Mouse (Mus musculus) neural tube, embryonic 15.5 days (tissue): ENCODE data around the gene Med14. TPM values are rescaled to one million over a fixed set of nuclear protein-coding genes. Genes with fewer than 3 reads are reported as not detected.

Source experiments
- ATAC-seq: fragments of 200-750 bp; cut with Nextera tagmentation; 2 replicates; pipeline ENCODE4 v1.8.0; 2017; ENCODE audit warnings: mild to moderate bottlenecking, moderate TSS enrichment, moderate library complexity; ENCODE audit not compliant: low FRiP score
- H3K27ac ChIP-seq: fragments of 300-500 bp; sonication (generic); replicated peaks from 2 replicates; pipeline ENCODE4 v1.5.1; 2015; ENCODE audit warnings: mild to moderate bottlenecking, inconsistent platforms
- H3K27me3 ChIP-seq: fragments of 300-500 bp; sonication (generic); replicated peaks from 2 replicates; pipeline ENCODE4 v1.6.1; 2015; ENCODE audit warnings: inconsistent platforms
- H3K36me3 ChIP-seq: fragments of 300-500 bp; sonication (generic); 2 replicates; pipeline ENCODE4 v1.6.1; 2015; ENCODE audit warnings: inconsistent platforms
- H3K4me1 ChIP-seq: fragments of 300-500 bp; sonication (generic); 2 replicates; pipeline ENCODE4 v1.6.1; 2015; ENCODE audit warnings: inconsistent platforms
- H3K4me2 ChIP-seq: fragments of 300-500 bp; sonication (generic); 2 replicates; pipeline ENCODE4 v1.6.1; 2015; ENCODE audit warnings: inconsistent platforms, mild to moderate bottlenecking, moderate library complexity
- H3K4me3 ChIP-seq: fragments of 300-500 bp; sonication (generic); replicated peaks from 2 replicates; pipeline ENCODE4 v1.5.1; 2015; ENCODE audit warnings: mild to moderate bottlenecking, inconsistent platforms
- H3K9ac ChIP-seq: fragments of 300-500 bp; sonication (generic); replicated peaks from 2 replicates; pipeline ENCODE4 v1.6.1; 2015; ENCODE audit warnings: mild to moderate bottlenecking, inconsistent platforms
- H3K9me3 ChIP-seq: fragments of 300-500 bp; sonication (generic); replicated peaks from 2 replicates; pipeline ENCODE4 v1.6.1; 2016; ENCODE audit warnings: inconsistent platforms
- WGBS: fragments of 180-500 bp; shearing (Covaris S2); methylation state at CpG from one replicate; pipeline ENCODE4 v1.1.7; 2015; ENCODE audit warnings: mixed read lengths; 5-methylcytosine and 5-hydroxymethylcytosine counted together
- polyA plus RNA-seq: library from polyadenylated mRNA; unstranded; fragments of >200 nt; fragmentation: Nextera tagmentation; extraction: Ambion mirVana; gene quantifications from 2 replicates; pipeline ENCODE4 v1.2.1, GENCODE M21; 2015

The Med14 gene
- polyA plus RNA-seq, 1 experiment from 2014 or later, result 11.9 TPM

DNA sequence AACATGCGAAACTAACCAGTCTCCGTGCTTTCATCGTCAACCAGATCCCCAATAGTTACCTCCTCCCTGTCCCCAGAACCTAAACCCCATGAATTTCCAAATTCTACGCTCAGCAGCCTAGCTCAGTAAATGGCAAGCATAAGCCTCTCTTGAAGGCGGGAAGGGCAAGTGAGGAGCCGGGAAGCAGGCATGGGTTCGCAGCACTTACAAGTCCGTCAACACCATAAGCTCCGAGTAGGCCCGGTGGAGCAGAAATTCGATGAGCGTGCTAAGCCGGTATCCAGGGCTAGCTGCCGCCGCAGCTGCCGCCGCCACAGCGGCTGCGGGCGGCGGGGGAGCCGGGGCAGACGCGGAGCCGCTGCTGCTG lies 631 bp downstream of the Med14 start:
- no peaks in the 10 kb centered on the region for H3K36me3 ChIP-seq
- peak; percentile 15 for ATAC-seq
- peak overlapping the region; percentile 56 for H3K4me2 ChIP-seq
- 13% methylated on average over 22 of the region's 25 CpGs for WGBS
- no peaks in the 10 kb centered on the region for H3K9me3 ChIP-seq
- H3K4me1 ChIP-seq, result peaks cover 14% of the 10 kb centered on the region; the same call in 1 of the 2 replicates
- H3K27ac ChIP-seq, result peak overlapping the region; percentile 94
- peak overlapping the region; percentile 68 for H3K9ac ChIP-seq
- 0 out of 2 replicates have a peak, but pooled peaks cover 2% of the 10 kb centered on the region for H3K27me3 ChIP-seq
- peak overlapping the region; percentile 58 for H3K4me3 ChIP-seq

DNA sequence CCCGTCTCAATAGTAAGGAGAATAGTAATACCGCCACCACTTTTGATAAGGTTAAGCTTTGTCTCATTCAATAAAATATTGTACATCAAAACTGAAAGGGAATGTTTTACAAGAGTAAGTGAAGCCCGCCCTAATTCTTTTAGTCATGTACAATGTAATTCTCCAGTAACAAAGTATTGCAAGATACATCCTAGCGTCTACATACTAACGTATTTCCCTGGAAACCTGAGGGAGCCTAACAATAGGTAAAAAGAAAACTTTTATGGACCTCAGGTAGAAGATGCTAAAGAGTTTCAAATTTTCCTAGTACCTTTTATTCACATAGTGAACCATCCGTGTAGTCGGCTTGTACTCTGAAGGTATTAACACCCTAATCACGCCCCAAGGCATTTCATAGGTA lies 1.4 kb downstream of the Med14 start:
- H3K27me3 ChIP-seq, result 0 out of 2 replicates have a peak, but pooled peaks cover 2% of the 10 kb centered on the region
- peaks cover 14% of the 10 kb centered on the region; the same call in 1 of the 2 replicates for H3K4me1 ChIP-seq
- peak overlapping the region; percentile 56 for H3K4me2 ChIP-seq
- H3K4me3 ChIP-seq, result peak overlapping the region; percentile 58
- H3K36me3 ChIP-seq, result no peaks in the 10 kb centered on the region
- no peaks in the 10 kb centered on the region for H3K9me3 ChIP-seq
- peak overlapping the region; percentile 68; the same call in 1 of the 2 replicates for H3K9ac ChIP-seq
- no peak for ATAC-seq
- H3K27ac ChIP-seq, result 0 out of 2 replicates have a peak overlapping the region, but pooled peaks have one; percentile 94
- WGBS, result 27% methylated on average over 8 of the region's 8 CpGs

DNA sequence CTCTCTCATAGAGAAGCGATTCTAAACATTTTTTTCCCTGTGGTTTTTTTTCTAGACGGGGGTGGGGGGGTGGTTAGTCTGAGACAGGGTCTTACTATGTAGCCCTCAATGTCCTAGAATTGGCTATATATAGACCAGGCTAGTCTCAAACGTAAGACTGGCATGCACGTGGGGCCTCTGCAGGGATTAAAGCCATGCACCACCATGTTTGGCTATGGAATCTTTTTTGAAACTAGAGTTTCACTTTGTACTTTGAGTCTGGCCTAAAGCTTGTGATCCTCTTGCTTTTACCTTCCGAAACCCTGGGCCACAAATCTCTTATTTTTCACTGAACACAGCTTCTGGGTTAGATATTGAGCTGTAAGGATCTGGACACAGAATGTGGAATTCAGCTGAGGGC lies 2.2 kb downstream of the Med14 start:
- Histone ChIP-seq H3K27ac (no peak overlapping the region), H3K4me1 (peaks cover 14% of the 10 kb centered on the region; the same call in 1 of the 2 replicates), H3K4me2 (peak overlapping the region; percentile 56), H3K4me3 (peak overlapping the region; percentile 58; the same call in 1 of the 2 replicates), H3K36me3 (no peaks in the 10 kb centered on the region), H3K27me3 (0 out of 2 replicates have a peak, but pooled peaks cover 2% of the 10 kb centered on the region), H3K9ac (no peak overlapping the region), H3K9me3 (no peaks in the 10 kb centered on the region)
- no peak for ATAC-seq
- WGBS, result 51% methylated on average over 5 of the region's 5 CpGs

DNA sequence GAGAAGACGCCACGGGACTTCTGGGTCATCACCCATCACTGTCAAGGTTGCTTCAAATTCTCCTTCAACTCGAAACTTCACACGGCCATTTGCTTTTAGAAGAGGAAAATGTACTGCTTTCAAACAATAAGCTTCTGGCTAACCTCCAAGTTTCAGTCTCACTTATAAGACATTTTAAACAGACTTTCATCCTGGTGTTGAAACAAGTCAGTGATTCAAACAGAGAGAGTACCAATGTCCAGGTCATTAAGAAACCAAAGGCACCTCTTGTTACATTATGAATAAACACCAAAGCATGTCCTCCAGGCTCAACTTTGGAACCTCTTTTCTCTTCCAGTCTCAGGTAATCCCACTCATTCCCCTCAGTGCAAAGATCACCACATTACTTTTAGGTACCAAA lies 14.0 kb downstream of the Med14 start:
- 73% methylated on average over 4 of the region's 4 CpGs for WGBS
- H3K4me1 ChIP-seq, result no peaks in the 10 kb centered on the region

GRCm38 (mm10) chrX:12746729-12747128 lies 15.1 kb downstream of the Med14 start:
- H3K36me3 ChIP-seq, result no peaks in the 10 kb centered on the region
- no peak overlapping the region for H3K4me2 ChIP-seq
- no peak overlapping the region for H3K27ac ChIP-seq
- WGBS, result 98% methylated on average over 3 of the region's 3 CpGs
- H3K9ac ChIP-seq, result no peak overlapping the region
- H3K9me3 ChIP-seq, result no peaks in the 10 kb centered on the region
- H3K27me3 ChIP-seq, result no peaks in the 10 kb centered on the region
- no peak for ATAC-seq
- H3K4me1 ChIP-seq, result no peaks in the 10 kb centered on the region
- H3K4me3 ChIP-seq, result no peak overlapping the region

More for the DNA sequence above, 14.0 kb downstream of the Med14 start:
- Histone ChIP-seq H3K4me3 (no peak overlapping the region), H3K4me2 (no peak overlapping the region), H3K9me3 (no peaks in the 10 kb centered on the region), H3K27me3 (no peaks in the 10 kb centered on the region), H3K36me3 (no peaks in the 10 kb centered on the region), H3K9ac (no peak overlapping the region), H3K27ac (no peak overlapping the region)
- ATAC-seq, result no peak

DNA sequence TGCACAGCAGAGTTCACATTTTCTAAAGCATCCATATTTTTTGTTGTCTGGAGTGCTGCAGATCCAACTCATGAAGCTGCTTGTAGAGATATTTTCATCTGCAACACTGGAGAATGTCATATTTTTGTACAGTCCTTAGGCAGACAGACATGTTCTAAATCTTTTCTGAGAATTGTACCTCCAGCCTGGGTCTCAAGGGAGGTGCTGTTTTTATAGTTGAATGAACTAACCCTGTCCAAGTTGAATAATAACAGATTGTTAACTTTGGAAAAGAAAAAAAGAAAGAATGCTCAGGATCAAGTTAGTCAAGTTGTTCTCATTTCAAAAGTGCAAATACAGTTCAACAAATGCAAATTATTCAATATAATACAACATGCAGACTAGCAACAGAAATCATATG lies 21.5 kb downstream of the Med14 start:
- Histone ChIP-seq H3K4me2 (no peak overlapping the region), H3K9me3 (no peaks in the 10 kb centered on the region), H3K27ac (no peak overlapping the region), H3K4me1 (no peaks in the 10 kb centered on the region), H3K9ac (no peak overlapping the region), H3K36me3 (peaks cover 3% of the 10 kb centered on the region; the same call in 1 of the 2 replicates), H3K27me3 (no peaks in the 10 kb centered on the region), H3K4me3 (no peak overlapping the region)
- no peak for ATAC-seq

- no peaks in the 10 kb centered on the region for H3K27me3 ChIP-seq
- H3K9ac ChIP-seq, result no peak overlapping the region
- WGBS, result 81% methylated on average over 4 of the region's 4 CpGs
- H3K9me3 ChIP-seq, result no peaks in the 10 kb centered on the region
- no peak overlapping the region for H3K27ac ChIP-seq
- H3K4me3 ChIP-seq, result no peak overlapping the region
- no peak overlapping the region for H3K4me2 ChIP-seq
- H3K36me3 ChIP-seq, result peaks cover 22% of the 10 kb centered on the region; the same call in 1 of the 2 replicates
- H3K4me1 ChIP-seq, result no peaks in the 10 kb centered on the region
- no peak for ATAC-seq
Measured at GRCm38 (mm10) chrX:12716036-12716435, 45.8 kb downstream of the Med14 start.

DNA sequence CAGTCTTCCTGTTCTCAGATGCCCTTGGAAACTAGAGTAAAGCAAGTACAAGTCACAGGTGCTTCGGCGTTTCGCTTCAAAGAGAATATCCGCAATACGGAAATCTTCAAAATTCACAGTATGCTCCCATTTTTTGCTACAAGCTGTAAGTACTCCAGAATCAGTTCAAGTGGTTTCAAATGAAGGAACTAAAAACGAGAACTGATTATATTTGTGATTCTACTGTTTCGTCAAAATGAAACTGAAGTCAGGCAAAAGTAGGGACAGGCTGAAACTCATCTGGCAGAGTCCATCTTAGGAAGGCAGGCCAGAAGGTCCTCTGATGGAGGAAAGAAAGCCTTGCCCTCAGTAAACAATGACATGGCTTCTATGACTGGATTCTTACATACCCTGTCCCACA lies 48.1 kb downstream of the Med14 start:
- ATAC-seq, result no peak

DNA sequence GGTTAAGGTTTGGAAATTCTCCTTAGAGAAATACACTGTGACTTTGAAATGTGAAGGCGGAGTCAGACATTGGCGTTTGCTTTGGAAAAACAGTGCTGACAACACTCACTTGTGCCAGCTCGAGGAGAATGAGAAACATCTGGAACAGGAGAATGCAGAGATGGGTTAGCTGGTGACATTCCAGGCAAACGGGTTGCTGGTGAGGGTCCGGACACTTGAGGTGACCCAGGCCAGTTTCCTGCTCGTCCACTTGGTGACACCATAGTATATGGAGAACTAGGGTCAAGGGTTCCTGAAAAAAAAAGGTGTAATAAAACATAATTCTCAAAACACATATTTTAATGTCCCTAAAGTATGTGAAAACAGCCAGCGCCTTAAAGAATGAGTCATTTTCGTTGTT lies 75.0 kb downstream of the Med14 start:
- H3K27me3 ChIP-seq, result no peaks in the 10 kb centered on the region
- ATAC-seq, result no peak
- WGBS, result 85% methylated on average over 8 of the region's 8 CpGs
- H3K36me3 ChIP-seq, result 0 out of 2 replicates have a peak, but pooled peaks cover 3% of the 10 kb centered on the region
- H3K9ac ChIP-seq, result no peak overlapping the region
- H3K4me2 ChIP-seq, result no peak overlapping the region
- no peaks in the 10 kb centered on the region for H3K4me1 ChIP-seq
- no peaks in the 10 kb centered on the region for H3K9me3 ChIP-seq
- H3K27ac ChIP-seq, result no peak overlapping the region
- no peak overlapping the region for H3K4me3 ChIP-seq

More for the DNA sequence above, 48.1 kb downstream of the Med14 start:
- Histone ChIP-seq H3K4me2 (no peak overlapping the region), H3K4me3 (no peak overlapping the region), H3K4me1 (no peaks in the 10 kb centered on the region), H3K36me3 (peaks cover 26% of the 10 kb centered on the region; the same call in 1 of the 2 replicates), H3K9me3 (no peaks in the 10 kb centered on the region), H3K27ac (no peak overlapping the region), H3K27me3 (no peaks in the 10 kb centered on the region), H3K9ac (no peak overlapping the region)
- WGBS, result 95% methylated on average over 7 of the region's 7 CpGs

- no peak for ATAC-seq
- no peak overlapping the region for H3K27ac ChIP-seq
- no peaks in the 10 kb centered on the region for H3K4me1 ChIP-seq
- no peak overlapping the region for H3K4me3 ChIP-seq
- no peaks in the 10 kb centered on the region for H3K27me3 ChIP-seq
- H3K9ac ChIP-seq, result no peak overlapping the region
- H3K36me3 ChIP-seq, result 0 out of 2 replicates have a peak, but pooled peaks cover 3% of the 10 kb centered on the region
- no peak overlapping the region for H3K4me2 ChIP-seq
- H3K9me3 ChIP-seq, result no peaks in the 10 kb centered on the region
Measured at GRCm38 (mm10) chrX:12686071-12686470, 75.8 kb downstream of the Med14 start.

GRCm38 (mm10) chrX:12677396-12677795 lies 84.5 kb downstream of the Med14 start:
- Histone ChIP-seq H3K4me2 (no peak overlapping the region), H3K36me3 (0 out of 2 replicates have a peak, but pooled peaks cover 3% of the 10 kb centered on the region), H3K27ac (no peak overlapping the region), H3K9me3 (no peaks in the 10 kb centered on the region), H3K9ac (no peak overlapping the region), H3K27me3 (no peaks in the 10 kb centered on the region), H3K4me1 (peaks cover 10% of the 10 kb centered on the region), H3K4me3 (no peak overlapping the region)
- WGBS, result 27% methylated on average over 6 of the region's 6 CpGs
- no peak for ATAC-seq

DNA sequence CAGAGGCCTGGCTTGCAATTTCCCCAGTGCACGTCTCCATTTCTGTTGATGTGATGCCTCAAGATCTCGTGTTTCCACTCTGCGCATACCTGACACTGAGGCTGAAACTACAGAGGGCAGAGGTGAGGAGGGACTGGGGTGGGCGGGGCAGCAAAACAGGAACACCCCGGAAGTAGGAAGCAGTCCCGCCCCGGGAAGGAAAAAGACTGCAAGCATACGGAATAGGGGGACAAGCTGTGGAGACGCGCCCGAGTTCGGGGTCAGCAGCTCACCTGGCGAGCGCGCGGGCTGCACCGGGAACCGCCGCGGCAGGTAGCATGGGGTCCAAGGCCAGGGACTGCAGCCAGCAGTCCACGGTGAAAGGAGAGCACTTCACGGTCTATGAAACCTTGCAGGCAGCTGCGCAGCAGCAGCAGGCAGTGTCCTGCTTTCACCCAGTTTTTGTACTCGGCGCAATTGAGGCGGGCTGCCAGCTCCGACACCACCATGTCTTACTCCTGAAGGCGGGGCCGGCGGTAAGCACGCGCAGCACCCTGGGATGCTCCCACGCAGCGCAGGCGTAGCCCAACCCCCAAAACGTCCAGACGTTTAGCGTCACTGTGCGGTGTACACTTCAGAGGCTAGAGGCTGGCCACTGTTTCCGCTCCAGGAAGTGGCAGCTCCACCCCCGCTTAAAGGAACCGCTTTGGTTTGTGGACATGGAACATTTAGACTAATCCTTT lies 88.7 kb downstream of the Med14 start, which contains the start of gene 1810030O07Rik:
Gene 1810030O07Rik, minus strand, starts transcription at position 615 of the 722 bp plus-strand sequence.
- Histone ChIP-seq H3K9ac (peak within 1 kb of the TSS; percentile 71), H3K27ac (peak within 1 kb of the TSS; percentile 86), H3K4me3 (peak within 1 kb of the TSS; percentile 64), H3K27me3 (no peaks in the 10 kb centered on the region), H3K4me1 (peaks cover 10% of the 10 kb centered on the region), H3K36me3 (no peaks in the 10 kb centered on the region), H3K4me2 (peak within 1 kb of the TSS; percentile 60), H3K9me3 (no peaks in the 10 kb centered on the region)
- WGBS, result 13% methylated on average over 41 of the region's 42 CpGs
- ATAC-seq, result peak; percentile 100
